Mouse (Mus musculus): ENCODE measurements around the gene Bace2.

DNA sequence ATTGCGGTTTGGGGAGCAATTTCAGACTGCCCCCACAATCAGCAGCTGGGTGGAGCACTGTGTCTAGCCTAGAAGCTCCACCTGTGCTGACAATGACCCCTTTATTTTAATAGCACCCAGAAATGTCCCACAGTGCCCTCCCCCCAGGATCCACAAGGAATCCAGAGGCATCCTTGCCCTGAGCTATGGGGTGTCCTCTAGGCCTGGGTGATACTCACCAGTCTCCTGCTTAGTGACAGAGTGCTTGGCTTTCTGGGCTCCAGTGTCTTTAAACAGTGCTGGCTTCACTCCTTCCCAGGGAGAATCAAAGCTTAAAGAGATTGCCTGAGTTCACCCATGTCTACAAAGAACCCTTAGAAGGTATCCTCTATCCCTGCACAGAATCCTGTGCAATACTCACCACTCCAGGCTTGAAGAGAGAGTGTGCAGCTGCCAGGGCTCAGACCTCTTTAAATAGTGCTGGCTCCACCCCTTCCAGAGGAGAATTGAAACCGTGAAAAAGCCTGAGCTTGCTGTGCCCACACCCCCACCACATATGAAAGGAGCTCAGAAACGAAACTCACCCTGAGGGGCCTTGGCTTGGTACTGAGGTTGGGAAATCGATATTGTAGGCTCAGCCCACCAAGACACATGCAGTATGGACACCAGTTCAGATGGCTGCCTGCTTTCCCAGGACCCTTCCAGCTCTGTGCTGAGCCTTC lies 106.1 kb downstream of the Bace2 start, which contains the start of gene Mx1:
- TF ChIP-seq POLR2A (IDR thresholded peaks at IDR 0.05; ENCODE audit: control insufficient read depth in 1 of 2, insufficient read depth in 1 of 2, low read depth in 1 of 2, low read length in 2 of 2, poor library complexity in 1 of 2) = no peak
- TF ChIP-seq MAX (IDR thresholded peaks at IDR 0.05; ENCODE audit: low read length) = no peak
- TF ChIP-seq USF1 (IDR thresholded peaks at IDR 0.05; ENCODE audit: low read depth, low read length) = no peak
- no peak for TF ChIP-seq MAZ (IDR thresholded peaks at IDR 0.05; ENCODE audit: low read depth, low read length)
- no peak for TF ChIP-seq HCFC1 (IDR thresholded peaks at IDR 0.05; ENCODE audit: low read depth, low read length)
- TF ChIP-seq TCF12 (IDR thresholded peaks at IDR 0.05; ENCODE audit: low read depth, low read length) = no peak
- TF ChIP-seq MYB (IDR thresholded peaks at IDR 0.05; ENCODE audit: low read depth, low read length) = no peak
- no peak for TF ChIP-seq CTCF (IDR thresholded peaks at IDR 0.05 in 2 of 3, conservative IDR thresholded peaks at IDR 0.05 in 1 of 3; ENCODE audit: control insufficient read depth in 1 of 3, insufficient read depth in 1 of 3, low read depth in 2 of 3, low read length in 3 of 3, poor library complexity in 1 of 3, severe bottlenecking in 1 of 3)
- TF ChIP-seq CHD2 (IDR thresholded peaks at IDR 0.05; ENCODE audit: low read length) = no peak
- TF ChIP-seq MAFK (IDR thresholded peaks at IDR 0.05; ENCODE audit: borderline replicate concordance, low read depth, low read length) = no peak
- TF ChIP-seq POLR2AphosphoS5 (IDR thresholded peaks at IDR 0.05; ENCODE audit: borderline replicate concordance, low read depth, low read length) = no peak
- no peak for TF ChIP-seq GABPA (IDR thresholded peaks at IDR 0.05; ENCODE audit: low read depth, low read length)
- TF ChIP-seq EP300 (IDR thresholded peaks at IDR 0.05; ENCODE audit: low read depth in 1 of 2, low read length in 2 of 2) = no peak
